Mouse (Mus musculus) lung, adult 2 months (tissue): ENCODE data around the gene Cd9.

Experiments
- CTCF ChIP-seq: fragments of 200-500 bp; IDR thresholded peaks from 2 replicates; pipeline ENCODE4 v1.5.1; 2011; ENCODE audit warnings: mild to moderate bottlenecking, low read length, control low read depth; ENCODE audit not compliant: insufficient read depth
- POLR2A ChIP-seq: fragments of 200-500 bp; IDR thresholded peaks from 2 replicates; pipeline ENCODE4 v1.6.1; 2011; ENCODE audit warnings: low read depth, mild to moderate bottlenecking, control low read depth, low read length, borderline replicate concordance; ENCODE audit errors: extremely low read depth

- no peak for TF ChIP-seq POLR2A
- no peak for TF ChIP-seq CTCF
Measured at GRCm38 (mm10) chr6:125424156-125424555, 70.4 kb downstream of the Cd9 start.
